17 mouse cellular contexts compared by ENCODE assay signal in the genomic region with DNA sequence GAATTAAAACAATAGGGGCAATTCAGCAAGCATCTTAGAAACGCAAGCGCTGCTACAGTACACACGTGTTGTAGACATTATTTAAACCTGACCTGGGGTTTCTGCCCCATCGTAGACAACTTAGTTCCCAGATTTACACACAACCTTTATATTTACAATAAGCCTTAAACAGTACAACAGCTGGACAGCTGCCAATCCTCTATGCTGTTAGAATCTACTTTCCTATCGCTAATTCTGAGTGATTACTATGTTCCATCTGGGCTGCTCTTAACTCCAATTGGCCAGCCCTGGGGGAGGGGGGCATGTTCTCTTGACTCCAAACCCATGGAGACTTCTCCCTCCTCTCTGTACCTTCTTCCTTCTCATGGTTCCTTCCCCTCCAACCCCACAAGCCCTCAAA.
"Had no signal": no experiment of that assay in that cellular context is flagged by ENCODE, and none has a peak within 500 bp of the region (broad histone marks: within the 10 kb centered on the region; RNA-seq: fewer than 3 reads in every experiment).

No protein-coding gene starts in this region.

- H3K4me2 ChIP-seq: midbrain, embryonic 12.5 days; neural tube, embryonic 13.5 days; neural tube, embryonic 15.5 days had no signal

- ATAC-seq: midbrain, embryonic 16.5 days had no signal

- H3K36me3 ChIP-seq: midbrain, embryonic 10.5 days; midbrain, embryonic 12.5 days; neural tube, embryonic 13.5 days; neural tube, embryonic 15.5 days had no signal

- H3K4me3 ChIP-seq: midbrain, embryonic 10.5 days; midbrain, embryonic 12.5 days; myocyte; neural tube, embryonic 13.5 days; neural tube, embryonic 15.5 days had no signal

- H3K4me1 ChIP-seq: midbrain, embryonic 10.5 days; neural tube, embryonic 15.5 days had no signal

- H3K9ac ChIP-seq: midbrain, embryonic 12.5 days; neural tube, embryonic 13.5 days; neural tube, embryonic 15.5 days had no signal

- H3K27me3 ChIP-seq: midbrain, embryonic 12.5 days; neural tube, embryonic 13.5 days; neural tube, embryonic 15.5 days had no signal

- H3K27ac ChIP-seq: midbrain, embryonic 10.5 days; midbrain, embryonic 12.5 days; neural tube, embryonic 13.5 days; neural tube, embryonic 15.5 days had no signal

- H3K9me3 ChIP-seq: midbrain, embryonic 10.5 days; midbrain, embryonic 12.5 days; neural tube, embryonic 13.5 days; neural tube, embryonic 15.5 days had no signal

- DNase-seq: lung, adult 2 months; lung, postnatal 10 days; lung, postnatal 4 days; midbrain, embryonic 14.5 days; right cerebral cortex, adult 18-20 months; right cerebral cortex, postnatal 25 days; right cerebral cortex, postnatal 4 days; spleen, adult 18-20 months; thymus, adult 18-20 months; thymus, postnatal 14 days; thymus, postnatal 36 days had no signal
